Mouse (Mus musculus): ENCODE measurements around the gene Irf1.

DNA sequence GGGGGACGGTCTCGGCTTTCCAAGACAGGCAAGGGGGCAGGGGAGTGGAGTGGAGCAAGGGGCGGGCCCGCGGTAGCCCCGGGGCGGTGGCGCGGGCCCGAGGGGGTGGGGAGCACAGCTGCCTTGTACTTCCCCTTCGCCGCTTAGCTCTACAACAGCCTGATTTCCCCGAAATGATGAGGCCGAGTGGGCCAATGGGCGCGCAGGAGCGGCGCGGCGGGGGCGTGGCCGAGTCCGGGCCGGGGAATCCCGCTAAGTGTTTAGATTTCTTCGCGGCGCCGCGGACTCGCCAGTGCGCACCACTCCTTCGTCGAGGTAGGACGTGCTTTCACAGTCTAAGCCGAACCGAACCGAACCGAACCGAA, at the start of gene Irf1:
- no peak for TF ChIP-seq CTCF (conservative IDR thresholded peaks at IDR 0.05; ENCODE audit: low read length)
- no peak for TF ChIP-seq NANOG (IDR thresholded peaks at IDR 0.05; ENCODE audit: borderline replicate concordance, low read length)

Data from E14TG2a.4 (cell line).